Mouse (Mus musculus) activated CD4-positive, CD25-positive, alpha-beta regulatory T cell, adult 9 weeks (primary cell): ENCODE results near the gene Exoc8. TPM values are rescaled to one million over a fixed set of nuclear protein-coding genes. Genes with fewer than 3 reads are reported as not detected.

ENCODE experiments used
- polyA plus RNA-seq: library from polyadenylated mRNA; unstranded; fragments of 100-300 nt; shearing (Covaris generic); gene quantifications from one replicate; pipeline ENCODE4 v1.2.1, GENCODE M21; 2017

Gene Exoc8
- polyA plus RNA-seq = 2.3 TPM

GRCm38 (mm10) chr8:124897386-124898250 is at the start of gene Exoc8, which contains the start of gene Sprtn:
Gene Exoc8 (minus strand): TSS chr8:124897705.
Gene Sprtn (plus strand): TSS chr8:124897886.

GRCm38 (mm10) chr8:124862321-124863162 is 35.0 kb downstream of the Exoc8 start, which contains the start of the genes Gnpat and 2810004N23Rik:
Gene Gnpat (plus strand): TSS chr8:124863033.
Gene 2810004N23Rik (minus strand): TSS chr8:124863120.

Other genes starting within 250 kb of the Exoc8 start
- gene 2310022B05Rik, start 234.3 kb downstream of the Exoc8 start, polyA plus RNA-seq = 0.84 TPM
- 32.4 TPM for gene Ttc13, start 175.7 kb downstream of the Exoc8 start, polyA plus RNA-seq
- gene Arv1, start 175.6 kb downstream of the Exoc8 start, polyA plus RNA-seq = 21.2 TPM
- gene Fam89a, start 145.9 kb downstream of the Exoc8 start, polyA plus RNA-seq = 1.8 TPM
- not detected for gene Trim67, start 104.6 kb downstream of the Exoc8 start, polyA plus RNA-seq
- 112 TPM for gene Gnpat, start 34.7 kb downstream of the Exoc8 start, polyA plus RNA-seq
- gene 2810004N23Rik, start 34.6 kb downstream of the Exoc8 start, polyA plus RNA-seq = 34.8 TPM
- 3.1 TPM for gene Sprtn, start 181 bp upstream of the Exoc8 start, polyA plus RNA-seq
- gene Egln1, start 51.6 kb upstream of the Exoc8 start, polyA plus RNA-seq = 4.4 TPM
- gene Tsnax, start 115.3 kb upstream of the Exoc8 start, polyA plus RNA-seq = 52.3 TPM
- gene Disc1, start 156.5 kb upstream of the Exoc8 start, polyA plus RNA-seq = 0.15 TPM